Mouse (Mus musculus) CH12.LX (cell line): ENCODE data around the gene Mrpl51. TPM values are rescaled to one million over a fixed set of nuclear protein-coding genes. Genes with fewer than 3 reads are reported as not detected.

Experiments
- DNase-seq: peaks from one replicate; pipeline ENCODE4 v3.0.0-alpha.2; 2013; ENCODE audit errors: extremely low read depth
- H3K27ac ChIP-seq: 2 replicates; pipeline ENCODE4 v1.5.1; 2012; ENCODE audit warnings: low read depth, mild to moderate bottlenecking, control low read depth, moderate library complexity; ENCODE audit not compliant: insufficient read depth
- H3K27me3 ChIP-seq: replicated peaks from 2 replicates; pipeline ENCODE3; 2012; ENCODE audit warnings: inconsistent platforms
- H3K36me3 ChIP-seq, 2 experiments: replicated peaks in 1 of 2; 2 replicates each; pipeline versions ENCODE3 to v1.6.1; 2012; ENCODE audit warnings: inconsistent platforms in 1 of 2, low read length in 1 of 2, mild to moderate bottlenecking in 1 of 2, mixed read lengths in 1 of 2, moderate library complexity in 1 of 2; ENCODE audit not compliant: control insufficient read depth in 1 of 2, insufficient read depth in 1 of 2
- H3K4me1 ChIP-seq, 2 experiments: 2 replicates each; pipeline ENCODE4 v1.6.1; 2012; ENCODE audit warnings: inconsistent platforms in 1 of 2, moderate library complexity in 1 of 2; ENCODE audit not compliant: insufficient read depth in 2 of 2, control insufficient read depth in 1 of 2
- H3K4me2 ChIP-seq: 2 replicates; pipeline ENCODE4 v1.6.1; 2012; ENCODE audit warnings: low read depth, mild to moderate bottlenecking, control low read depth; ENCODE audit not compliant: poor library complexity, insufficient read depth, severe bottlenecking
- H3K4me3 ChIP-seq, 3 experiments: fragments of 150-350 bp in 1 of 3; sonication (generic) in 1 of 3; replicated peaks in 1 of 3; 2 replicates each; pipeline versions ENCODE3 to v1.5.1; 2011 to 2012; ENCODE audit warnings: low read depth in 2 of 3, low read length in 2 of 3, mild to moderate bottlenecking in 2 of 3, moderate library complexity in 2 of 3, control low read depth in 1 of 3, improper control_type of control experiment in 1 of 3, inconsistent platforms in 1 of 3, mixed read lengths in 1 of 3; ENCODE audit not compliant: poor library complexity in 1 of 3
- H3K79me2 ChIP-seq: replicated peaks from 2 replicates; pipeline ENCODE4 v1.6.1; 2012; ENCODE audit warnings: mild to moderate bottlenecking, moderate library complexity; ENCODE audit not compliant: control insufficient read depth, poor library complexity, insufficient read depth, severe bottlenecking; ENCODE audit errors: extremely low read depth
- H3K9ac ChIP-seq: 2 replicates; pipeline ENCODE4 v1.6.1; 2012; ENCODE audit warnings: low read depth, mild to moderate bottlenecking, control low read depth, moderate library complexity; ENCODE audit not compliant: insufficient read depth
- H3K9me3 ChIP-seq: replicated peaks from 2 replicates; pipeline ENCODE3; 2012; ENCODE audit warnings: low read length, inconsistent platforms, mixed read lengths
- CHD1 ChIP-seq: IDR thresholded peaks from 2 replicates; pipeline ENCODE4 v1.6.1; 2012; ENCODE audit warnings: low read depth, low read length, improper control_type of control experiment, inconsistent platforms
- CHD2 ChIP-seq: IDR thresholded peaks from 2 replicates; pipeline ENCODE4 v1.6.1; 2011; ENCODE audit warnings: low read length, improper control_type of control experiment
- CTCF ChIP-seq, 2 experiments: IDR thresholded peaks in 1 of 2; conservative IDR thresholded peaks in 1 of 2; 2 replicates each; pipeline ENCODE4 v1.5.1; 2011 to 2012; ENCODE audit warnings: low read depth in 2 of 2, low read length in 2 of 2, improper control_type of control experiment in 1 of 2, inconsistent platforms in 1 of 2, mild to moderate bottlenecking in 1 of 2, moderate library complexity in 1 of 2
- E2F4 ChIP-seq: IDR thresholded peaks from 2 replicates; pipeline ENCODE4 v1.6.1; 2011; ENCODE audit warnings: low read depth, low read length, improper control_type of control experiment; ENCODE audit not compliant: insufficient replicate concordance
- EP300 ChIP-seq: IDR thresholded peaks from 2 replicates; pipeline ENCODE4 v1.6.1; 2011; ENCODE audit warnings: low read length, improper control_type of control experiment
- ETS1 ChIP-seq: conservative IDR thresholded peaks from 2 replicates; pipeline ENCODE4 v1.6.1; 2012; ENCODE audit warnings: low read depth, mild to moderate bottlenecking, inconsistent platforms, low read length, improper control_type of control experiment, moderate library complexity
- GABPA ChIP-seq: IDR thresholded peaks from 2 replicates; pipeline ENCODE4 v1.6.1; 2012; ENCODE audit warnings: low read depth, low read length, improper control_type of control experiment, inconsistent platforms; ENCODE audit not compliant: insufficient replicate concordance
- HCFC1 ChIP-seq: IDR thresholded peaks from 2 replicates; pipeline ENCODE4 v1.6.1; 2012; ENCODE audit warnings: low read depth, mild to moderate bottlenecking, inconsistent platforms, low read length, improper control_type of control experiment
- JUN ChIP-seq: IDR thresholded peaks from 2 replicates; pipeline ENCODE4 v1.6.1; 2011; ENCODE audit warnings: low read depth, mild to moderate bottlenecking, low read length, improper control_type of control experiment, moderate library complexity; ENCODE audit not compliant: insufficient read depth
- JUND ChIP-seq: conservative IDR thresholded peaks from 2 replicates; pipeline ENCODE4 v1.6.1; 2011; ENCODE audit warnings: low read depth, low read length, improper control_type of control experiment
- KAT2A ChIP-seq: IDR thresholded peaks from 2 replicates; pipeline ENCODE4 v1.6.1; 2012; ENCODE audit warnings: low read length, improper control_type of control experiment, inconsistent platforms; ENCODE audit not compliant: insufficient replicate concordance
- MAX ChIP-seq: IDR thresholded peaks from 2 replicates; pipeline ENCODE4 v1.6.1; 2011; ENCODE audit warnings: low read length, improper control_type of control experiment
- MAZ ChIP-seq: IDR thresholded peaks from 2 replicates; pipeline ENCODE4 v1.6.1; 2012; ENCODE audit warnings: low read depth, mild to moderate bottlenecking, inconsistent platforms, low read length, improper control_type of control experiment, moderate library complexity
- MEF2A ChIP-seq: IDR thresholded peaks from 2 replicates; pipeline ENCODE4 v1.6.1; 2014; ENCODE audit warnings: low read depth, mild to moderate bottlenecking, inconsistent platforms, low read length, improper control_type of control experiment, borderline replicate concordance
- MXI1 ChIP-seq: IDR thresholded peaks from 2 replicates; pipeline ENCODE4 v1.6.1; 2011; ENCODE audit warnings: mild to moderate bottlenecking, low read depth, low read length, improper control_type of control experiment
- MYC ChIP-seq: IDR thresholded peaks from 2 replicates; pipeline ENCODE4 v1.6.1; 2011; ENCODE audit warnings: low read depth, mild to moderate bottlenecking, improper control_type of control experiment, low read length
- NELFE ChIP-seq: IDR thresholded peaks from 2 replicates; pipeline ENCODE4 v1.6.1; 2011; ENCODE audit warnings: low read depth, low read length, improper control_type of control experiment
- NRF1 ChIP-seq: IDR thresholded peaks from 2 replicates; pipeline ENCODE4 v1.6.1; 2014; ENCODE audit warnings: low read depth, mild to moderate bottlenecking, inconsistent platforms, low read length, improper control_type of control experiment, moderate library complexity
- PAX5 ChIP-seq: IDR thresholded peaks from 2 replicates; pipeline ENCODE4 v1.6.1; 2012; ENCODE audit warnings: low read length, inconsistent platforms, mixed read lengths
- POLR2A ChIP-seq: IDR thresholded peaks from 2 replicates; pipeline ENCODE4 v1.6.1; 2011; ENCODE audit warnings: low read depth, mild to moderate bottlenecking, improper control_type of control experiment, low read length
- POLR2AphosphoS2 ChIP-seq: IDR thresholded peaks from 2 replicates; pipeline ENCODE4 v1.6.1; 2011; ENCODE audit warnings: low read depth, low read length, improper control_type of control experiment
- RCOR1 ChIP-seq: conservative IDR thresholded peaks from 2 replicates; pipeline ENCODE4 v1.6.1; 2012; ENCODE audit warnings: low read depth, mild to moderate bottlenecking, inconsistent platforms, low read length, improper control_type of control experiment
- SIN3A ChIP-seq: IDR thresholded peaks from 2 replicates; pipeline ENCODE4 v1.6.1; 2012; ENCODE audit warnings: low read length, improper control_type of control experiment, inconsistent platforms
- SMC3 ChIP-seq: IDR thresholded peaks from 2 replicates; pipeline ENCODE4 v1.6.1; 2011; ENCODE audit warnings: low read depth, low read length, improper control_type of control experiment
- TBP ChIP-seq: conservative IDR thresholded peaks from 2 replicates; pipeline ENCODE4 v1.6.1; 2011; ENCODE audit warnings: low read depth, low read length, improper control_type of control experiment
- TCF12 ChIP-seq: IDR thresholded peaks from 2 replicates; pipeline ENCODE4 v1.6.1; 2014; ENCODE audit warnings: low read depth, mild to moderate bottlenecking, inconsistent platforms, low read length, improper control_type of control experiment
- UBTF ChIP-seq: IDR thresholded peaks from 2 replicates; pipeline ENCODE4 v1.6.1; 2012; ENCODE audit warnings: low read depth, mild to moderate bottlenecking, inconsistent platforms, low read length, improper control_type of control experiment, moderate library complexity
- USF1 ChIP-seq: IDR thresholded peaks from 2 replicates; pipeline ENCODE4 v1.6.1; 2014; ENCODE audit warnings: low read depth, mild to moderate bottlenecking, inconsistent platforms, low read length, improper control_type of control experiment
- ZC3H11A ChIP-seq: IDR thresholded peaks from 2 replicates; pipeline ENCODE4 v1.6.1; 2012; ENCODE audit warnings: low read depth, mild to moderate bottlenecking, inconsistent platforms, low read length, improper control_type of control experiment
- ZKSCAN1 ChIP-seq: IDR thresholded peaks from 2 replicates; pipeline ENCODE4 v1.6.1; 2012; ENCODE audit warnings: low read depth, inconsistent platforms, low read length, improper control_type of control experiment, borderline replicate concordance
- ZNF384 ChIP-seq: IDR thresholded peaks from 2 replicates; pipeline ENCODE4 v1.6.1; 2012; ENCODE audit warnings: low read depth, low read length, improper control_type of control experiment, inconsistent platforms
- dilution Hi-C: fragments of 300-500 bp; cut with MboI; formaldehyde crosslinking; loops from 2 replicates; pipeline ENCODE4 v1.14.3; 2020; ENCODE audit warnings: low sequenced_read_pairs; ENCODE audit not compliant: extremely low pct_unique_long_range_greater_than_20kb, extremely low pct_ligation_motif_present
- in situ Hi-C: fragments of 300-500 bp; cut with MboI; formaldehyde crosslinking; loops from 3 replicates; pipeline ENCODE4 v1.14.3; 2019; ENCODE audit warnings: low sequenced_read_pairs, low pct_ligation_motif_present, low pct_unique_long_range_greater_than_20kb, mixed read lengths
- polyA plus RNA-seq: library from polyadenylated mRNA; unstranded; fragments of >175 nt; gene quantifications from 2 replicates; pipeline ENCODE4 v1.2.1, GENCODE M21; 2012; ENCODE audit warnings: low read depth; ENCODE audit not compliant: insufficient read length
- total RNA-seq, 2 experiments: library from RNA; depleted of rRNA; stranded (reverse); fragments of 300-350 nt in 1 of 2; fragments of >200 nt in 1 of 2; gene quantifications; 2 replicates each; pipeline ENCODE4 v1.2.3; 2012 to 2014

Gene Mrpl51
- total and polyA plus RNA-seq, 3 experiments: 120 to 184 (median 161) TPM

DNA sequence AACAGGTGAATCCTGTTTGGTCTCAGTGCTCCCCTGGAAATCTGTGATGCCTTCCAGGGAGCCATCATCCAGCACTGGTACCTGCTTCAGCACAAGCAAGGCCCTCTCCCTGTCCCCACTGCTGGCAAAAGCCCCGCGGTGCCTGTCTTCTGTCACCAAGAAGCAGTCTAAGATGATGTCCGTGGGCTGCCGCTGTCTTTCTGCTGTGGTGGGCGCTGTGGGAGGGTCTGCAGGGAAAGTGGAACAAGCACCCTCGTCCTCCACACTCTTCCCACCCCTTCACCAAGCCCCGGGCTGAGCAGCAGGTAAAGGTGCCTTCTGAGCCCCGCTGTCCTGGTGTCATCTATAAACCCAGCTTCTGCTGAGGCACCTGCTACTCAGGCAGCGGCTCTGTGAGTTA, 39.0 kb downstream of the Mrpl51 start:
- peaks cover 30 to 61% of the 10 kb centered on the region in 2 experiments for H3K36me3 ChIP-seq
- dilution Hi-C loops (no loop called here), in situ Hi-C loops (no loop called here)
- H3K9me3 ChIP-seq: no peaks in the 10 kb centered on the region
- H3K9ac ChIP-seq: peak overlapping the region; percentile 98
- no peaks in the 10 kb centered on the region for H3K79me2 ChIP-seq
- H3K4me2 ChIP-seq: peak overlapping the region; percentile 91; the same call in 1 of the 2 replicates
- H3K4me1 ChIP-seq: peaks cover 8 to 36% of the 10 kb centered on the region in 2 experiments
- no peak for DNase-seq
- TF ChIP-seq SMC3 (no peak), RCOR1 (no peak), POLR2A (no peak), CTCF (conservative IDR thresholded peaks at IDR 0.05 in 1 of 2, IDR thresholded peaks at IDR 0.05 in 1 of 2; ENCODE audit: low read depth in 2 of 2, low read length in 2 of 2) (no peak), MXI1 (no peak), MYC (no peak)
- peak overlapping the region; percentile 29; the same call in 1 of the 2 replicates for H3K27ac ChIP-seq
- H3K4me3 ChIP-seq: peak overlapping the region; percentile 50 to 94 (median 61)
- H3K27me3 ChIP-seq: no peaks in the 10 kb centered on the region

DNA sequence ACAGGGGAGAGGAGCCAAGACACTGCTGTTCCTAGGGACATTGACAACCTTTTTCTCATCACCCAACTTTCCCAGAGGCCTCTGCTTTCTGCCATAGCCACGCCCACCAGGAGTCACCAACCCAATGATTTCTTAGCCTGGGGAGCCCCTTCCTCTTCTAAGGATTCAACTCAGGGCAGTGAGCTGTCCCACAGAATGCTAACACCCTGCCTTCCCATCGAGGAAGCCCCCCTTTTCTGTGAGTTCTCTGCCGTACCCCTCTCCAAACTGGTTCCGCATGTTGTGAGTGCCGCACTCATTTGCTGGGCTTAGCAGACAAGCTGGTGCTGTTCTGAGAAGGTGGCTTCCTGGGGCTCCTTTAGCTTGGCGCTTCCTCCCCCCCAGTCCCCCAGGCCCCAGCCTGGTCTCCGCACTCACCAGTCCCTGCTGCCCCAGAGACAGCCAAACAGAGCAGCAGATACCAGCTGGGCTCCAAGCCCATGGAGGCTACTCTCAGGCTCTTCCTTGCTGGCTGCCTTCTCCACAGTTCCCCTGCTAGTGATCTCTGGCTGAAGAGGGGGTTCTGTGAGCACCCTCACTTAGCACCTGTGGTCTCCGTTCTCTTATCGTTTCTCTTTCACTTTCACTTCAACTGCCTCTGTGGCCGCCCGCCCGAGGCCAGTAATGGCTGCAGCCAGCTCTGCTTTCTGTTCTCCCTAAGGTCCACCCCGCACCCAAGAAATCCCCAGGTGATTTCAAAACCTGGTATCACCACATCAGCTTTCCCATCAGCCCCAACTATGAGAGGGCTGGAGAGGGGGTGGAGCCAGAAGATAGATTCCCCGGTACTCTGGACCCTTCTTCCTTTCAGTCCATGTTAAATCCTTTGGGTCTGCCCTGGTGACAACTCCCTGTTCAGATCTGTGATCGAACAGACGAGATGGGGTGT, 39.8 kb downstream of the Mrpl51 start, which contains the start of gene Tapbpl:
Tapbpl (minus strand) TSS at position 744 of the 928 bp plus-strand sequence.
- peak; percentile 81 for DNase-seq
- Histone ChIP-seq H3K27me3 (no peaks in the 10 kb centered on the region), H3K4me3 (peak within 1 kb of the TSS; percentile 61 to 94 (median 89)), H3K4me1 (peaks cover 8 to 36% of the 10 kb centered on the region in 2 experiments), H3K4me2 (peak within 1 kb of the TSS; percentile 91), H3K27ac (peak within 1 kb of the TSS; percentile 93), H3K9ac (peak within 1 kb of the TSS; percentile 98), H3K79me2 (no peaks in the 10 kb centered on the region), H3K9me3 (no peaks in the 10 kb centered on the region), H3K36me3 (peaks cover 22 to 60% of the 10 kb centered on the region in 2 experiments)
- dilution Hi-C loops: no loop called here
- in situ Hi-C loops: no loop called here
- TF ChIP-seq EP300: peak; percentile 49; the same call in 1 of the 2 replicates
- no peak for TF ChIP-seq SMC3
- TF ChIP-seq MEF2A: peak; percentile 9; the same call in 1 of the 2 replicates
- TF ChIP-seq POLR2AphosphoS2: peak; percentile 78; the same call in 1 of the 2 replicates
- TF ChIP-seq UBTF: no peak
- no peak for TF ChIP-seq ZKSCAN1
- 0 out of 2 replicates have a peak, but pooled peaks have one; percentile 26 for TF ChIP-seq NRF1
- TF ChIP-seq KAT2A: no peak
- TF ChIP-seq E2F4: no peak
- TF ChIP-seq CHD2: peak; percentile 77
- TF ChIP-seq TCF12: peak; percentile 55
- TF ChIP-seq CHD1: peak; percentile 88; the same call in 1 of the 2 replicates
- peak; percentile 87 for TF ChIP-seq ETS1
- TF ChIP-seq HCFC1: peak; percentile 53
- no peak for TF ChIP-seq JUND
- no peak for TF ChIP-seq USF1
- TF ChIP-seq SIN3A: no peak; the same call in 1 of the 2 replicates
- TF ChIP-seq GABPA: no peak
- no peak for TF ChIP-seq ZNF384
- TF ChIP-seq MAZ: peak; percentile 81
- TF ChIP-seq JUN: no peak
- peak; percentile 24; the same call in 1 of the 2 replicates for TF ChIP-seq NELFE
- no peak for TF ChIP-seq PAX5
- TF ChIP-seq ZC3H11A: no peak
- TF ChIP-seq MAX: no peak
- TF ChIP-seq TBP: peak; percentile 85
